Mouse (Mus musculus): ENCODE data around the gene Atxn2l.

Atxn2l gene

DNA sequence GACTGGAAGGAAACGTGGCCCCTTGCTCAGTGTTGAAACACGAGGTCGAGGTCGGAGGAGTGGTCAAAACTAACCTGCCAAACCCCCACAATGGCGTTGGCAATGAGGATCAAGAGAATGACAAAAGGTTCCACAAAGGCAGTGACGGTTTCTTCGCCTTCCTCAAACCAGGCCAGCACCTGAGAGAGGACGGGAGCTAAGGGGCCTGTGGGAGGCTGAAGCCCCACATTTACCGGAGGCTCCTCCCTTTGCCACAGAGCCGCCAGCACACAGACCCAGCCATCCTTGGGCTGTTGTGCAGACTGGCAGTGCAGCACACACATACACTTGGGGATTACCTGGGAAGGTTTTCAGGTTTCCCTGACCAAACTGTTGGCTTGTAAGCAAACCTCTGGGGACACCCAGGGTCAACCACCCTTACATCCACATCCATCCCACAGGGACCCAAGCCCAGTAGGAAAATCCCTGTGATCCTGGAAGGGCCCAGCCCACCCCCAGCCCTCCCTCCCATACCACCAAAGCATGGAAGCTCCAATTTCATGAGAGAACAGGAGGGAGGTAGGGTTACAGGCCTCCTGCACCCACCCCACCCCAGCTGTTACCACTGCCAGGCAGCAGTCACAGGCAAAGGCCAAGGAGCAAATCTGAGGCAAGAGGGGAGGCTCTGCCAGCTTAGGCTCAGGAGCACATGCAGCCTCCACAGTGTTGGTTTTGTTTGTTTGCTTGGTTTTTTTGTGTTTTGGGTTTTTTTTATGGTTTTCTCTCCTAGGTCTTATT lies 42.4 kb downstream of the Atxn2l start:
- no peak for DNase-seq

DNA sequence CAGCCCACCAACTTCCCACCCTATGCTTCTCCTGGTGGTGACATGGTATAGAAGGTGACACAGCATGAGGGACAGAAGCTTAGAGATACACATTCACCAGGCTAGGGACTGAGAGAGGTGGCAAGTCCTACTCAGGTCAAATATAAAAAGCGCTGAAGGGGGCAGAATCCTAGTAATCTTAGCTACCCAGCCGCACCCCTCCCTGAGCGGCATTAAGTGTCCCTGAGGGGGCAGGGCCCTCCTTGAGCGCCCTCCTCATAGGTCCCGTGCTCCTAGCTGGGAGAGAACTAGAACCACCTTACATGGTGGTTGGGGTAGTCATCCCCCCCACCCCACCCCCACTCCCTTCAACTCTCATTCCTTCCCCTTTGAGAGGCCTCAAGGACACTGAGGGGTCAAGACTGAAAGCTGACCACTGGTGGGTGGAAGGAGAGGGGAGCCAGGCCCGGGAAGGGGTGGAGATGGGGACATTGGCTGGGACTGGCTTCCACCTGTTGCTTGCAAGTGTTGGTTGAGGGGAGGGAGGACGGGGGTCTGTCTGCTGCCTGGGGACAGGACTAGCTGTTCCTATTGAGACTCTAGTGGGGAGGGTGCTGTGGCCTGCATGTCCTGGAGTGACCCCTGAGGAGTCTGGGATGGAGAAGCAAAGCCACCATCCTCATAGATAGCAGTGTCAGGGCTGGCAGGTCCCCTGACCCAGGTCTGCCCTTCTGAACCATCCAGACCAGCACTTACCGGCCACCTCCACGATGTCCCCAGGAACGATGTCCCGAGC lies 44.2 kb downstream of the Atxn2l start:
- no peak for DNase-seq

DNA sequence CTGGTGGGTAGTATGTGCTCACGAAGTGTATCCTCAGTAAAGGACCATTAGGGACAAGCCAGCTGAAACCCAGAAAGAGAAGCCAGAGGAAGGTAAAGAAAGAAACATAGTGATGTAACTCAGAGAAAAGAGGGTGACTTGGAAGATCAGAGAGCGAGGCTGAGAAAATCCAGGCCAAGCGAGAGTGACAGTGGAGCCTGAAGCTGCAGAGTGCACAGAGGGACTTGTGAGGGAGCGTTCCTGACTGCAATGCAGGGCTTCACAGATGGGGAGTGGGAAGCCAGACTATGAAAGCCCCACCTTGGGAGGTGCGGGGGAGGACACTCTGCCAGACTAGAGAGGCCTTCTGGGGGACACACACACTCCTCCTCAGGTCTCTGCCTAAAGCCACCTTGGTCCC lies 45.0 kb downstream of the Atxn2l start:
- DNase-seq: no peak

DNA sequence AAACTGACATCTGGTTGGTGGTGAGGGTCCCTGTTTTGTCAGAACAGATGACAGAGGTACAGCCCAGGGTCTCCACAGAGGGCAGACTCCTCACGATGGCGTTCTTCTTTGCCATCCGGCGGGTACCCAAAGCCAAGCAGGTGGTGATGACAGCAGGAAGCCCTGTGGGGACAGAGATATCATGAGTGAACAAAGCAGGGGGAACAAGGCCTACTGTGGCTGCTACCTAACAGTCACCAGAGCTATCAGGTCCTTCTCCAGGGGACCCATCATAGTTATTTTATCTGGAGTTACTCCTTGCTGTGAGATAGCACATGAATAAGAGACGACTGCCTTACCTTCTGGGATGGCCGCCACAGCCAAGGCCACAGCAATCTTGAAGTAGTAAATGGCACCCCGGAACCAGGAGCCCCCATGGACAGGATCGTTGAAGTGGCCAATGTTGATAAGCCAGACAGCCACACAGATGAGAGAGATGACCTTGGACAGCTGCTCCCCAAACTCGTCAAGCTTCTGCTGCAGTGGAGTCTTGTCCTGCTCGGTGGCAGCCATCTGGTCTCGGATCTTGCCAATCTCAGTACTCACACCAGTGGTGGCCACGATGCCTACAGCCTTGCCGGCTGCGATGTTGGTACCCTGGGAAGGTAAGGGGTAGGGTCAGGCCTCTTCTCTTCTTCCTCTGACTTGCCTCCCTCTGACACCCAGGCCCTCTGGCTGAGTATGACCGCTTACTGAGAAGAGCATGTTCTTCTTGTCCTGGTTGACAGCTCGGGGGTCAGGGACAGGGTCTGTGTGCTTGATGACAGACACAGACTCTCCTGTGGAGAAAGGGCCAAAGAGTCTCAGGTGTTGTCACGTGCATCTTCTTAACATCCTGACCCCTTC lies 46.6 kb downstream of the Atxn2l start:
- DNase-seq: no peak

DNA sequence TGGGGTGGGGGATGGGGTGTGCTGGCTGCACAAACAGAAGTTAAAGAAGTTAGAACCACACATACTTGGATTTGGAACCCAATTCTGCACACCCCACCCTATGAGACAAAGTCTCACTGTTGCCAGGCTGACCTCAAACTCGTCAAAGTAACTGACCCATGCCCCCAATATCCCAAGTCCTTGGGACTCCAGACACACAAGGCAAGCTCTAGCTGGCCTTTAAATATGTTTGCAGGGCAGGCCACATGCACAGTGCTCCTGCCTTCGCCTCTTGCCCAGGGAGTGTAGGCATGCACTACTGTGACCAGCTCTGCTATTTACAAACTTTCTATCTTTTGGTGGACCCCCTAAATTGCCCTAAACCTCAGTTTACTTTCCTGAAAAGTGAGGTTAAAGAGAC lies 48.0 kb downstream of the Atxn2l start:
- DNase-seq: no peak

DNA sequence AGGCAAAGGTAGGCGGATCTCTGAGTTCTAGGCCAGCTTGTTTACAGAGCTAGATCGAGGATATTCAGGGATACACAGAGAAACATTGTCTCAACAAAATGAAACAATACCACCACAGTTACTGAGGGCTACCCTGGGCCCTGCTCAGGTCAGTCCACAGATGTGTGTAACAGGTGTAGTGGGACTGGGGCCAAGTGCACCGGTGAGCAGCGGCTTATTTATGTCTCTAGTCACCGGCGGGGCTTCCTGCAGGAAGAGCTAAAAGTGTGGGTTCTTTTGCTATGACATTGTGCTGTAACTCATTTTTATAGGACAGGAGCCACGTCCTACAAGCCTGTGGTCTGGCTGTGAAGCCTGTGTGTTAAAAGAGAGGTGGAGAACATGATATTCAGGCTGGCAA lies 49.4 kb downstream of the Atxn2l start:
- DNase-seq: no peak

DNA sequence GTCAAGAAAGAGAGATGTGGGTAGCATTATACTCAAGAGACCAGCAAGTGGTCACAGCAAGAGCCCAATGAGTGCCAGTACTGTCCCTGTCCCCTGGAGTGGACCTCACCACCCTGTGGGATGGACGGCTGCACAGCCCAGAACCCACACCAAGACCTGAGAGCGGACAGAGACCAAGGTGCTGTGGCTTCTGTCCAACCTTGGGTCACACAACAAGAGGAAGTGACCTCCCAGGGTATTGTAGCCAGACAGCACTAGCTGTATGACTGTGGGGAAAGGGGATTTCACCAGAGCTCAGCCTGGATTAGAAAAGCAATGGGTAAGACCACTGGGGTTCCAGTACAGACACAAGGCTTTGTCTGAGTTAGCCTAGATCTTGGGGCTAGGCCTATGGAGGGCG lies 51.0 kb downstream of the Atxn2l start:
- no peak for DNase-seq

DNA sequence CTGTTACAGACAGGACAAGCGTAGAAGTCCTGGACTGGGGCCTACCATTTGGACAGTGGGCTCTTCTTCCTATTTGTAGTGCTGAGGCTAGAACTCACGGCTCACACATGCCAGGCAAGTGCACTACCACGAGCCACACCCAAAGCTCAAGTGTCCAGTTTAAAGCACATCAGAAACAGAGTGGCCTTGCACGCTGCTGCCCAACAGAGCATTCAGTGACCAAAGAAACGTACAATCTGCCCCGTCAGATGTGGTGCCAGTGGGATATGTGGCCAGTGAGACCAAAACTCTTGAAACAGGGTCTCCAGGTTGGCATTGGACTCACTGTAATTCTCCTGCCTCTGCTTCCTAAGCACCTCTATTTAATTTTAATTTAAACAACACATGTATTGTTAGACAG lies 52.6 kb downstream of the Atxn2l start:
- no peak for DNase-seq

DNA sequence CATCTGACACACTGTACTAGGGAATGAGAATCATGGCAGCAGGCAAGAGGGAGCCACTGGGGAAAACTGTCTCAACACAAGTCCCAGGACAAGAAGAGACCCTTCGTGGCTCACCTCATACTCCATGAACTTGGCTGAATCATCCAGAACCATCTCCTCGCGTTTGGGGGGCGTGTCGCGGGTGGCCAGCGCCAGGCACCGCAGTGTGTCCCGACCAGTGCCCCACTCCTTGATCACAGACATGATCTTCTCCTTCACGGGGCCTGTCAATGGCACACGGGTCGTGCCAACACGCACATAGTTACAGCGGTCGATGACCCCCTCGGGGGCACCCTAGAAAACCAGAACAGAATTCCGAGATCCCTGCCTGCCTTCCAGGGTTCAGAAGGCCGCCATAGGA lies 53.2 kb downstream of the Atxn2l start:
- no peak for DNase-seq

DNA sequence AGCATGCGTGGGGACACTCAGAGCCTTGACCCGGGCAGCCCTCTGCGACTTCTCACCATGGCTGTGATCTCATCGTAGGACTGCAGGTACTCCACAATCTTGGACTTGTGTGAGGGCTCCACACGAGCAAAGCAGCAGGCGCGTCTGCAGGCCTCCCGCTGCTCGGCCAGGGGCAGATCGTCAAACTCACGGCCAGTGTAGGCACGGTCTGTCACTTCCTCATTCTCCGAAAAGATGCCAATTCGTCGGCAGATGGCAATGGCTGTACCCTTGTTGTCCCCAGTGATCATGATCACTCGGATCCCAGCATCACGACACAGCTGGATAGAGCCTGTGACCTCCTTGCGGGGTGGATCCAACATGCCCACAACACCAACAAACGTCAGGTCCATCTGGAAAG lies 54.8 kb downstream of the Atxn2l start:
- DNase-seq: no peak

DNA sequence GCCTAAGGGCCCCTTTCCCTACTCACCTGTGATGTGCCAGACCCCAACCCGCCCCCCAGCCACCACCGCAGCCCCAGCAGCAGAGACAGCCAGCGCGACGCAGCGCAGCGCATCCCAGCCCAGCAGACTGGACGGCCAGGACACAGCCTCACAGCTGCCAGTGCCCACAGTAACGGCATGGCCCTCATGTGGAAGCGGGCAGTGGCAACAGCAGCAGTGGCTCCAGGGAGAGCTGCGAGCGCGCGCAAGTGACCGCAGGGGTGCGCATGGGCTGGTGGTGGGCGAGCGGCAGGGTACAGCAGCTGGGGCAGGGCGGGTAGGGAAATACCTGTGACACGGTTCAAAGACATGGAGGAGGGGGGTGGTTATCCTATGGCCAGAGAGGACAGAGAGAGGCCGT lies 57.0 kb downstream of the Atxn2l start:
- no peak for DNase-seq

DNA sequence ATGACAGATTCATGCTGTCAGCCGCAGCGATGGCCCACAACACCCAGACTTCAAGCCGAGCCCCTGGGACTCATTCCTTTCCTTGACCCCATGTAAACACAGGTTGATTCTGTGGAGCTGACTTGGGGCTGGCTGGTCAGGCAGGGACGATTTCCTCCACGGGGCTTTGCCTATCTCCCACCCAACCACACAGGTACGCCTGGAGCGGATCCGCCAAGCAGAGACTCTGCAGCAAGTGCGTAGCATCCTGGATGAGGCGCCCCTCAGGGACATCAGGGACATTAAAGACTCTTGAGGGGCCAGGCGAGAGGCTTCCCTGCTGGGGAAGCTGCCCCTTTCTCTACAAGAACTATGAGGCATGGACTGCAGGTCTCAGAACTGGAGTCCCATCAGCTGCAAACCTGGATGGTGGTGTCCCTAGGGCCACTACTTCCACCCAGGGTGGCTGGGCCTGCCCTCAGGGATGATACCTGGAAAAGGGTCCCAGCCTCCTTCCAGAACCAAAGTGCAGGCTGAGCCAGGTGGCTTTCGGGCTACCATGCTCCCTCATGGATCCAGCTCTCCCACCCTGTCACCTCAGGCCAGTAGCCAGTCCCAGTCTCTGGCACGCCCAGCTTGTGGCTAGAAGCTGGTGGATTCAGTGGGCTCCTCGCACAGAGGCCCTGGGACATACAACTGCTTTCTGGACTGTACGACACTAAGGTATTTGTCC lies 58.0 kb downstream of the Atxn2l start:
- DNase-seq: no peak

DNA sequence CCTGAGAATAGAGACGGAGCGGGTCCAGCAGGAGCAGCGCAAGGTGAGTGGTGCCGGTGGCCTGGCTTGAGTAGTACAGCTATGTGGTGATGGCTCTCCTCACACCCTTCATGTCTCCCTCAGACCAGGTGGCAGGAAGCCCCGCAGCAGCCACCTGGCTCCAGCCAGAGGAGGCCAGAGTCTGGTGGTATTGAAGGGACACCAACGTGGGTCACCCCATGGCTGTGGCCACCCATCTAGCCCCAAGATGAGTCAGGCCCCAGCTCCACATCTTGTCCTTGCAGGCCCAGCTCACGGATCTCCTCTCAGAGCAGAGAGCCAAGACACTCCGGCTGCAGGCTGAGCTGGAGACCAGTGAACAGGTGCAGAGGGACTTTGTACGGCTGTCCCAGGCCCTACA lies 58.7 kb downstream of the Atxn2l start:
- no peak for DNase-seq

DNA sequence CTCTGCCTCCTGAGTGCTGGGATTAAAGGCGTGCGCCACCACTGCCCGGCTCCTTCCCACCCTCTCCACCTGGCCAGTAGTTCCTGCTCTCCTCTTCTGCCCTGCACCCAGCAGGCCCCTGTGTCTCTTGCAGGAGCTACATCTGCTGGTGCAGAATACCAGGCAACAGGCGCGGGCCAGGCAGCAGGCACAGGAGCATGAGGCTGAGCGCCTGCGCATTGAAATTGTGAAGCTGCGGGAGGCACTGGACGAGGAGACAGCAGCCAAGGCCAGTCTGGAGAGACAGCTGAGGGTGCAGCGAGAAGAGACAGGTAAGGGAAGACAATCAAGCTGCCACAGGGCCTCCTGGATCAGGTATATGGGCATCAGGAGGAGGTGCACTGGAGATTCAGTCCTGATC lies 59.2 kb downstream of the Atxn2l start:
- no peak for DNase-seq
